Mouse (Mus musculus) lung, postnatal 0 days (tissue): ENCODE results near the gene Ppp4r3a.

Experiments
- CTCF ChIP-seq: IDR thresholded peaks from 2 replicates; pipeline ENCODE4 v1.5.1; 2016; ENCODE audit warnings: antibody characterized with exemption, mild to moderate bottlenecking
- EP300 ChIP-seq: IDR thresholded peaks from 2 replicates; pipeline ENCODE4 v1.6.1; 2016; ENCODE audit warnings: antibody characterized with exemption, mild to moderate bottlenecking, control low read depth

GRCm38 (mm10) chr12:101008648-101009047 lies 74.9 kb downstream of the Ppp4r3a start:
- TF ChIP-seq CTCF (no peak), EP300 (no peak)
